Mouse (Mus musculus) heart, adult 9 months (tissue): ENCODE data around the gene Zmiz2.
A peak's percentile ranks its signal among the peaks of the same experiment; 100 is the strongest.
"Not testable (repeated sequence)": the region's sequence is repeated elsewhere in the genome, so short reads cannot be mapped to it uniquely, and the experiment has no call there.

Experiments used
- DNase-seq, 2 experiments: peaks; one replicate each; pipeline ENCODE4 v3.0.0; 2022; ENCODE audit warnings: low spot score in 2 of 2

Gene Zmiz2

DNA sequence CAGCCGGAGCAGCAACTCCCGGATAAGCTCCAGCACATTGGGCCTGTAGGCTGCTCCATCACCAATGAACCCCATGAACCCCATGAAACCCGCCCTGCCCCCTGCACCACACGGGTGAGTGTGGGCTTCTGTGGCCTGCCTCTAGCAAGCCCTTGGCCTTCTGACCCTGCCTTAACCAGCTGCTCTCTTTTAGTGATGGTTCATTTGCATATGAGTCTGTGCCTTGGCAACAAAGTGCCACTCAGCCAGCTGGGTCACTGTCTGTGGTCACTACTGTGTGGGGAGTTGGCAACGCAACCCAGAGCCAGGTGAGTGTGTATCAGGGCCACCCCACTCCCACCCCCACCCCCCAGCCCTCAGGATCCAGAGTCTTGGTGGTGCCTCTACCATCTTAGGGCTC is 6.7 kb downstream of the Zmiz2 start:
- DNase-seq: no peak

DNA sequence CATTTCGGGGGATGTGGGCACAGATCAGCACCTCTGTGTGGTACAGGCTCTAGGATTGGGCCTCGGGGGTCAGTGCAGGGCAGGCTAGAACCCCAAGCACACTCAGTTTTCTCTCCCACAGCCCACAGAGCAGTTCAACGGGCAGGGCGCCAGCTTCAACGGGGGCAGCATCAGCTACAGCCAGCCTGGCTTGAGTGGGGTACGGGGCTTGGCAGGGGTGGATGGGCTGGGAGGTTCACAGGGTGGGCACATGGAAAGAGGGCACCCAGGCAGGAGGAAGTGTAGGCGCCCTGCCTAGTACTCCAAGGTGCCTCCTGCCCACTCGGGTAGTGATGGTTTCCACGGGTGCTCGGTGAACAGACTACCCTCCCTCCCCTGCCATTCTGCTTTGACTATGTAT is 9.3 kb downstream of the Zmiz2 start:
- DNase-seq: no peak

DNA sequence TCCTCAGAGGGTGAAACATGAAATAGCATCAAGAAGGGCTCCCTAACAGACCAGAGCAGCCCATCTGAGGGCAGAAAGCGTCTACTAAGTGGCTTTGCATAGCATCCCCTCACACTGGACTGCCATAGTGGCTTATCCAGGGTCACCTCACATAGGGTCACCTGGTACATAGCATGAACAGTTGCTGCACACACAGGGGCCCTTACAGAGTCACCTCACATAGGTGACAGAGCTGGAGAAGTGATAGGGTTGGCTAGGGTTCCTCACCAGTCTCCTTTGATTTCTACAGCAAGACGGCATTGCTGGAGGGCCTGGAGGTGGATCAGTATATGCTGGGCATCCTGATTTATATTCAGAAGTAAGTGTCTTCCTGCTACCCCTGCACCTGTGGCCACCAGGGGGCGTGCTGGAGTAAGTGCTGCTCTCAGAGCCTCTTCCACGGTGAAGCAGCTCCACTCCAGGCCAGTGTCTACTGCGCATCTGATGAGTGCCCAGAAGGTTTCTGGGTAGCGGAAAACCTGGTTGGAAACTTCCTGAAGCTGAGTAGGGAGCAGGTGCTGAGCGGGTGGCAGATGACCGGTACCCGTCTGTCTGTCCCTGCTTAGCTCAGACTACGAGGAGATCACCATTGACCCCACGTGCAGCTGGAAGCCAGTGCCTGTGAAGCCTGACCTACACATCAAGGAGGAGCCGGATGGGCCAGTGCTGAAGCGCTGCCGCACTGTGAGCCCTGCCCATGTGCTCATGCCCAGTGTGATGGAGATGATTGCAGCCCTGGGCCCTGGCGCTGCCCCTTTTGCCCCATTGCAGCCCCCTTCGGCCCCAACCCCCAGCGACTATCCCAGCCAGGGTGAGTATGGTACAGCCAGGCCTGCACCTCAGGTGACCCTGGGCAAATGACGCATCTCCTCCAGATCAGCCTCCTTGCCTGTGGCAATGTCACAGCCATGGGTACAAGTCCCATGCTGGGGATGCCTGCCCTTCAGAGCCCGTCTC is 13.9 kb downstream of the Zmiz2 start:
- DNase-seq: no peak

DNA sequence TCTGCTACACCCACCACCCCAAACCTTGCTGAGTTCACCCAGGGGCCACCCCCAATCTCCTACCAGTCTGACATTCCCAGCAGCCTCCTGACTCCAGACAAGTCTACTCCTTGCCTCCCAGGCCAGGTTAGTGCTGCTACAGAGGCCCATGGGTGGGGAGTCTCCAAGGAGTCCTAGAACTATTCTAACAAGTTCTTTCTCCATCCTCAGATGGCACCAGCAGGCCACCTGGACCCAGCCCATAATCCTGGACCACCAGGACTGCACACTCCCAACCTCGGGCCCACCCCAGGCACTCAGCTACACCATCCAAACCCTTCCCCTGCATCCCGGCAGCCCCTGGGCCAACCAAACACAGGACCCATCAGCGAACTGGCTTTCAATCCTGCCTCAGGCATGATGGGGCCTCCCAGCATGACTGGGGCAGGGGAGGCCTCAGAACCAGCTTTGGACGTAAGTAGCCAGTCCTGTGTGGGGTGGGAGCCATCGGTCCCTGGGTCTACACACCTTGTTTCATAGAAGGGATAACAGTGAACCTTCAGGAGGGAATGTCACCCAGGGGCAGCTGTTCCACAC is 15.0 kb downstream of the Zmiz2 start:
- DNase-seq: no peak

DNA sequence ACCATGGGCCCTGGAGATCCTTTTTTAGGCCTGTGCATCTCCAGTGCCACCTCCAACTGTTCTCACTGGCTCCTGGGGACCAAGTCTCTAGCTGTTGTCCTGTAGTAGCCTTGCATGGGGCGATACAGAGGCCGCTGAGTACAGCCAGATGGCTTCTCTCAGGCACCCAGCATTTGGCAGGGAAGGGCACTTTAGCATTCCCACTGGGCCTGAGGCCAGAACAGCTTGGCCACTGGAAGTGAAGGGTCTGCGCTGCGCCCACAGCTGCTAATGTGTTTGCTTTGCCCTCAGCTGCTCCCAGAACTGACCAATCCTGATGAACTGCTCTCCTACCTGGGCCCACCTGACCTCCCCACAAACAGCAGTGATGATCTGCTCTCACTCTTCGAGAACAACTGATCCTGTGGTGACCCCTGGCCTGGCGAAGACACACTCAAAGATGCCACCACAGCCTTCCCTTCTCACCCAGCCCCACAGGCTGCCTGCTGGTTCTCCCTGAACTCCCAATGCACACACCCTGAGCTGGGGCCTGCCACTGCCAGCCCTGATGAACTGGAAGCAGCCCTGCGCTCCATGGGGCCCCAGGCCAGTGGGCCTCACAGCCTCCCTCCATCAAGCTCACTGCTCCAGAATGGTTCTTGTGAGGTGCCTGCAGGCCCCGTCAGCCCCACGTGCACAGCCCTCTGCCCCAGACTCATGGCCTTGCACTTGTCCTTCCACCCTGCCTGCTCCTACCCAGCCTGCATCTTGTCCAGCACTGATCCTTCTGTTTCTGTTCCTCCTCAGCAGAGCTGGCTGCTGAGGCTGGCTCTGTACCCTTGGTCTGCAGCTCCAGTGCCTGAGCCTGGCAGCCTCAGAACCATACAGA is 16.1 kb downstream of the Zmiz2 start:
- DNase-seq: no peak

DNA sequence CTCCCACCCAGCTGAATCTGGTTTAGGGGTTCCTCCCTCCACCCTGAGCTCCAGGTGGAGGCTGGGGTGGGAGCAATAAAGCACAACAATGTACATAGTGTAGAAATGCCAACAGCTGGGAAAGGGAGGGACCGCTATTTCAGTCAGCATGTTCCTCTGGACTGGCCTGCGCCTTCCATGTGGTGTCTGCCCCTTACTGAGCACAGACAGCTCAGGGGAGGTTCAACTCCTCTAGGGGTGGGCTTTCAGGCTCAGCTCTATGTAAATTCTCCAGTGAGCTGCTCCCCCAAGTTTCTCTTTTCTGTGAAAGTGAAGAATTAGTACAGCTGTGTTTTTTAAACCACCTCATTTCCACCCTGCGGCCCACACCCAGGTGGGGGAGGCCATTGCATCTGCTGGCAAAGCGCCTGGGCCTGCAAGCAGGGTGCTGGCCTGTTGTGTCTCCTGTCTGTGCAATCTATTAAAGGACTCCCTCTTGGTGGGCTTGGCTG is 16.8 kb downstream of the Zmiz2 start:
- DNase-seq: peak; percentile 57 to 66

DNA sequence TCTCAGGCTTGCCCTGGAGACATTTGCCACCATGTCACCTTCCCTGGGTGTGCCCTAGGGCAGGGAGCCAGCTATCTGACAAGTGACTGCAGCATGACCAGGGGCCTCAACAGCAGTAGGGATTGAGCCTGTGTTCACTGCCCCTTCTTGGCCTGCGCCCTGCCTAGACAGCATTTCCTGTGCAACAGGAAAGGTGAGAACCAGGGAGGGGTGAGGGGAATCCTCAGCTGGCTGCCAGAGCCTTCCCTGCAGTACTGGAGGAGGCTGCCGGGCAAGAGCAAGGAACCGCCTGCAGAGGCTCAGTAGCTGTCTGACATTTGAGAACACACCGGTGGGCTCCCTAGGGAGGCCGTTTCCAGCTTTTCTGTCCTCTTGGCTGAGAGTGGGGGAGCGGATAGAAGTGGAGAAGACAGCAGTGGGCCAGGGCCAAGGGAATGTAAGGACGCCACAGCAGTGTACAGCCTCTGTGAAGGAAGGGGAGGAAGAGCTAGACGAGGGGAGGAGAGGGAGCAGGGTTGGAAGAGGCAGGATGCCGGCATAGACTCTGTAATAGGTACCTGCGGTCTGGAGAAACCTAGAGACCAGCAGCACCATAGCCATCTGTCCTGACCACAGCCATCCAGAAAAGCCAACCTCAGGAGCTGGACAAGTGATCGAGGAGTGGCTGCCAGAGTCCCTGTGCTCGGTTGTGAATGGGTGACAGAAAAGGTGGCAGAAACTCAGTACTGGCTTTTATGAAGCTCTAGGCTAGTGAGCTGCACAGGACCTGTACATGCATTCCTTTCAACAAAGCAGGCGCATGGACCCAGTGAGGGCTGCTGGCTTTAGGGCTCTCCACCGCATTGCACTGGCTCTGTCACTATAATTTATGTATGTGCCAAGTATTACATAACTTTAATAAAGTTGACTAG is 17.6 kb downstream of the Zmiz2 start:
- peak; percentile 80 to 81 for DNase-seq

DNA sequence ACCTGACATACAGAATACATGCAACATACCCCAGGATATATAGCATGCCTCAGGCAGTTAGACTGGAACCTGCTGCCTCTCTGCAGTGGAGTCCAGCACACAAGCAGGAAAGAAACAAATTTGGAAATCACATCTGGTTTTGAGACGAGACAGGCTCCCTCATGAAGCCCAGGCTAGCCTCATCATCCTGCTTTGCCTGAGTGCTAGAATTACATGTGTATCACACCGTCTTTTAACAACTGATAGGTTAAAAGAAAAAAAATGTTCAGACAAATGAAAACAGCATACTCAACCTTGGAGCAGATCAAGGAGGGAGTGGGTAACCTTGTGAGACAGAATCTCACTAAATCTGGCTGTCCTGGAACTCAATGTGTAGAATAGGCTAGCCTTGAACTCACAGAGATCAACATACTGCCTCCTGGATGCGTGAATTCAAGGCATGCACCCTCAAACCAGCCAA is 18.3 kb downstream of the Zmiz2 start:
- no peak for DNase-seq

DNA sequence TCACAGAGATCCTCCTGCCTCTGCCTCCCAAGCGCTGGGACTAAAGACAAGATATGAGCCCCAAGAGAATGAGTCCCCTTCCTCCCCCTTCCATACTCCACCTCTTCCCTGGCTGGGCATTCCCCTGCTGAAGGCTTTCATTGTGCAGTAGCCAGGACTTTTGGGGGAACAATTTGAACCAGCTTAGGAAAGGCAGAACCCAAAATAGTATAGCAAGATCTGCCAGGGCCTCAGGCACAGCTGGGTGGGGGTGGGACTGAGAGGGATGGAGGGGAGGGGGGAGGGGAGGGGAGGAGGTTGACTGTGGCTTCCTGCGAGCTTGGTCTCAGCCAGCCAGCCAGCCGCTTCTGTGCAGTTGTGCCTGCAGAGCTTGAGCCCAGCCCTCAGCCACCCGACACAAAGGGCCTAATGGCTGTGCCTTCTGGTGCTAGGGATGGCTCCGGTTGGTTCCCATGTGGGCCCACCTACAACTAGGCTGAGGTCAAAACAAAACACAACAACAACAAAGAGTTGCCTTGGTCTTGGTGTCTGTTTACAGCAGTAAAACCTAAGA is 21.3 kb downstream of the Zmiz2 start:
- no peak for DNase-seq

DNA sequence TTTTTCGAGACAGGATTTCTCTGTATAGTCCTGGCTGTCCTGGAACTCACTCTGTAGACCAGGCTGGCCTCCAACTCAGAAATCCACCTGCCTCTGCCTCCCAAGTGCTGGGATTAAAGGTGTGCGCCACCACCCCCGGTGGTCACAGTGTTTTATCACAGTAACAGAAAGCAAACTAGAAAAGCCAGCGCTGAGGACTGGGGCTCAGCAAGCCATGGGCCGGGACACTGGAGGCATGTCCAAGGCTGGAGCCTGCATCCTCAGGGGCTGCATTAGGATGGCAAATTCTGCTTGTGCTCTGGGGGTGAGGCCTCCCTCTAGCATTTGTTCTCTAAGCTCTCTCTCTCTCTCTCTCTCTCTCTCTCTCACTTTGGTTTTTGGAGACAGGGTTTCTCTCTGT is 21.9 kb downstream of the Zmiz2 start:
- DNase-seq: not testable (repeated sequence)

DNA sequence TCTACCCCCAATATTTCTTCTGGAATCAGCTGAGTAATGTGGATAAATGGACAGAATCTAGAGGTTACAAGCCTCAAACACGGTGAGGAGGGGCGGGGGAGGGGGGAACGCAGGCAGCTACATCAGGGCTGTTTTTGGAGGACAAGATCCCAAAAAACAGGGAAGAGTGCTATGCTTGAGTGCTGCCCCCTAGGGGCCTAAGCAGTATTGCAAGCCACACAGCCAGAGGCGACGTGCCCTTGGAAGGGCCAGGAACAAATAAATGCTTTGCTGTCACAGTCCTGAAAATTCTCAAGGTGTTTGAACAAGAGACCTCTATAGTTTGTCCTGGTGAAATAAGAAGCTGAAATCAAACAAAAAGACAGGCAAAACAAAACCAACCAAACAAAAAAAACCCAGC is 22.8 kb downstream of the Zmiz2 start:
- peak; percentile 52 to 73 for DNase-seq

DNA sequence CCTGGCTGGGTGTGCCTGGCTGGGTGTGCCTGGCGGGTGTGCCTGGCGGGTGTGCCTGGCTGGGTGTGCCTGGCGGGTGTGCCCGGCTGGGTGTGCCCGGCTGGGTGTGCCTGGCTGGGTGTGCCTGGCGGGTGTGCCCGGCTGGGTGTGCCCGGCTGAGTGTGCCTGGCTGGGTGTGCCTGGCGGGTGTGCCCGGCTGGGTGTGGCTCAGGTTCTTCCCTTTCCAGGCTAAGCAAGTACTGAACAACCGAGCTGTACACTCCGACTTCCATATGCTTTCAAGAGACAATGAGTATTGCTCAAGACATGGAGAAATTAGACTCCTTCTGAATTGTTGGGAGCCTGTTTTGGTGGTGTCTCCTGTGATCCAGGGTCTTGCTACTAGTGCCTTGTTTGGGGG is 24.4 kb downstream of the Zmiz2 start:
- no peak for DNase-seq

DNA sequence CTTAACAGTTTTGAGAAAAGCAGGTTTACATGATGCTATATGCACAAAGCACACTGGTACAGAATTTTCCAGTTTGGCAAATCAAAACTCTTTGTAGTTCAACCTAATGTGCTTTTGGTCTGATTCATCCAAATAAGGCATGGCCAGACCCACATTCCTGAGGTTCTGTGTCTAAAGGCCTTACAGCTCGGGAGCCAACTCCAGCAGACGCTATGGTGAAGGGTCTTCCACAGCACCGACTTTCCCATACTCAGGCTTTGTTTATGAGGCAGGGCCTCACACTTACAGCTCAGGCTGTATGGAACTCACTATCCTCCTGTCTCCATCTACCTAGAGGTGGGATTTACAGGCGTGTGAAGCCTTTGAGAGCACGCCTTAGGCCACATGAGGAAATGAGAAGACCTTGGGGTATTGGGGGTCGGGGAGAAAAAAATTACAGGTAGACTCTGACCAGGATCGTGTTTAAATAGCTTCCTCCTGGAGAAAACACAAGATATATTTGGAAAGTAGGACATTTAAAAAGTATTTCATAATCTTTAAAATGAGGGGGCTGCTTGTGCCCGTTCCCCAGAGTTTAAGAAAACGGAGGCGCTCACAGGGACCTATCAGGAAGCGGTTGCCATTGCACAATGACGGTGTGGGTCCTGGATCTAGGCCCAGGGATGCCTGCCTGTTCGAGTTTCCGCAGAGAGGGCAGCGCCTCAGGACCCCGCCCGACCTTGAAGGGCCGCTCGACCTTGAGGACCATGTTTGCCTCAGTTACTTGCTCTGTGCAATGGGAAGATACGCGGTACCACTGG is 26.1 kb downstream of the Zmiz2 start, which contains the start of gene Ppia:
Gene Ppia (plus strand): TSS at position 693 of the 800 bp plus-strand sequence.
- DNase-seq: no peak

DNA sequence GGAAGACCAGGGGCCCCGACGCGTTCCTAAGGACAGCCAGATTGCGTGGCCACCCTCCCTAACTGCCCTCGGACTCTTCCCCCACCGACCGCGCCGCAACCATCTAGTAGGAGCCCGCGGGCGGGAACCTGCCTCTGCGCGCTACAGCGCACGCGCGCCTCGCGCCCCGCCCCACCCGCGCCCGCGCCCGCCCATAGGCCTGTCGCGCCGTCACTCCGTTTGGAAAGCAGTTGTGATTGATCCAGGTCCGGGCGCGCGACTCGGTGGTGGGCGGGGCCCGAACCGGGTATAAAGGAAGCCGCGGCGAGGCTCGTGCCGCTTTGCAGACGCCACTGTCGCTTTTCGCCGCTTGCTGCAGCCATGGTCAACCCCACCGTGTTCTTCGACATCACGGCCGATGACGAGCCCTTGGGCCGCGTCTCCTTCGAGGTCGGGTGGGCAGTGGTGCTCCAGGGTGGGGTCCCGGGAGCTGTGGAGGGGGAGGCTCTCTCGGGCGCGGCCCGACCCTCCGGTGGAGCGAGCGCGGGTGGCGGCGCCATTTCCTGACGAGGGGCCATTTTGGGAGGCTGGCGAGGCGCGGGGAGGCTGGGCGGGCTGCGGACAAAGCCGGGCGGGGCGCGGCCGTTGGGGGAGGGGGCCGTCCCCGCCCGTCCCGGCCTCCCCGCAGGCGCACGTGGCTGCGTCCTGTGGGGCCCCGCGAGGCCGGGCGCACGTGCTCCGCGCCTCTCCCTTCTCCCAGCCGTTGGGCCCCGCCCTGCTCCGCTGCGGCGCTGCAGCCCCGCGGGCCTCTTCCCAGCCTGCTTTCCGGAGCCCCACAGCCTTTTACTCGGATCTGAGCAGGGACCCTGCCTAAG is 26.9 kb downstream of the Zmiz2 start:
- peak; percentile 99 for DNase-seq

DNA sequence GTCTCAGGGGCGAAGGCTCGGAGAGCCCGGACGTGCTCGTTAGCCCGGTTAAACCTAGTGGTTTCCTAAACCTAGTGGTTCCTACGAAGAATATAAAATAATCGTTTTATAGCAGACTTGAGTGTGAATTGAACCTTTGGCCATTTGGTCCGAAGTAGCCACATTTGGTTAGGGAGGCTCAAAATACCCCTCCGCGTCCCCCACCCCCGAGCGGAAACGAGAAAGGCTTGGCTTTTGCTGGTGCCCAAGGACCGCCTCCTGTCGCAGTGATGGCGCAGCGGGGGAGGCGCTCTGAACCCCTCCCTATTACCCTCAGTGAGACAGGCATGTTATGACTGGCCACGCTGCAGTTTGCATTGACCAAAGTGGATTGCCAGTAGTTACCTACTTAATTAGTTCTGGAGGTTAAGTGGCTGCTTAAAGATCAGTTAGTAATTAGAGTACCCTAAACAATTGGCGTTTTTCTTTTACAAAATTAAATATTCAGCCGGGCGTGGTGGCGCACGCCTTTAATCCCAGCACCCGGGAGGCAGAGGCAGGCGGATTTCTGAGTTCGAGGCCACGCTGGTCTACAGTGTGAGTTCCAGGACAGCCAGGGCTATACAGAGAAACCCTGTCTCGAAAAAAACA is 27.6 kb downstream of the Zmiz2 start:
- DNase-seq: peak; percentile 78 to 84

DNA sequence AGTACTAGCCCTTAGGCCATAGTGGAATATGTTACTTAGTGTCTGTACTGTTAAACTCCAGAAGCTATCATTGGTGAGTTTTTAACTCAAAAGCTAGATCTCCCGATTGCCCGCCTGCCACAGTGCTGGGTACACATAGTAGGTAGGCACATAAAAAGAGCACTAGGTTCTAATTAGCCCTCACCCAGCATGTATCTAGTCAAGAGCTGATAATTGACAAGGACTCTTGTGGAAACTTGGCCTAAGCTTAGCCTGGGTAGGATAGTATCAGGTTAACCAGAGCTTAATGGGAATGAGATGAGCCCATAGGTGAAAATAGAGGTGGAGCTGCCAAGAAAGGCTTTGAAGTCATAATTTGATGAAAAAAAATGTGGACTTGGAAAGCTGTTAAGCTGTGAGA is 28.2 kb downstream of the Zmiz2 start:
- DNase-seq: no peak

DNA sequence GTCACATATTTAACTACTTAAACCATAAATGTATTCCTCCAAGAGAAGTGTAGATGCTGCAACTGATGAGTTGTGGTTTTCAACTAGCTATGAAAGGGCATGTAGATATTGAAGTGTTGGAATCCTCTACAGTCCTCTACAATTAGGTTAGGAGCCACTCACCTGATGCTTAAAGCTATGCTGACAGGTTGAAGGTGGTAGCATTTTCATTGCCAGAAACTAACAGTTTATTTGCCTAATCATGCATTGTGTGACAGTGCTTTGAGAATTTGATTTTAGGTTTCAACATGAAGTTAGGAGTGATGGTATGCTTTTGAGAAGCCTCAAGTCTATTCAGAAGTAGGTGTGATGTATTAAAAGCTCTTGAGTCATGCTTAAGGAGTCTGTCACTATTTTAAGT is 28.6 kb downstream of the Zmiz2 start:
- no peak for DNase-seq

DNA sequence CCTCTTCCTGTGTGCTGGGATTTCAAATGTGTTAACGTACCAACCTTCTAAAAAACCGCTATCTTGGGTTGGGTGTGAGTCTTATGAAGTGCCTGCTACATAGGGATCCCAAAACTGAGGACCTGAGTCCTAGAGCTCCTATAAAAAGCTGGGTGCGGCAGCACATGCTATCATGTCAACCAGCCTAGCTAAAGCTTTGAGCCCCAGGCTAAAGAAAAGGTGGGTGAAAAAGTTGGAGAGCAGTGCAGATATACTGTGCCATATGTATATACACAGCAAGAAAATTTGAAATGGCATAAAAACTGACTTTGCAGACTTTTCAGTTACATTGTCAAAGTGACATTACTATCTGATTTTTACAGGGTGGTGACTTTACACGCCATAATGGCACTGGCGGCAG is 29.9 kb downstream of the Zmiz2 start:
- DNase-seq: no peak
